Mouse (Mus musculus) megakaryocyte, embryonic 14.5 days (primary cell): Measurements from ENCODE around the gene Rasal1. TPM values are rescaled to one million over a fixed set of nuclear protein-coding genes. Genes with fewer than 3 reads are reported as not detected.
A peak's percentile ranks its signal among the peaks of the same experiment; 100 is the strongest.

Experiments
- H3K27me3 ChIP-seq: replicated peaks from 2 replicates; pipeline ENCODE3; 2012; ENCODE audit warnings: inconsistent platforms
- H3K36me3 ChIP-seq: replicated peaks from 2 replicates; pipeline ENCODE3; 2012; ENCODE audit warnings: low read length, inconsistent platforms, mixed read lengths
- H3K4me1 ChIP-seq: 2 replicates; pipeline ENCODE4 v1.6.1; 2012; ENCODE audit warnings: inconsistent platforms
- H3K4me3 ChIP-seq: replicated peaks from 2 replicates; pipeline ENCODE3; 2012; ENCODE audit warnings: moderate library complexity, mild to moderate bottlenecking, inconsistent platforms
- H3K9me3 ChIP-seq: 2 replicates; pipeline ENCODE4 v1.6.1; 2012; ENCODE audit warnings: inconsistent platforms
- FLI1 ChIP-seq: IDR thresholded peaks from 2 replicates; pipeline ENCODE4 v1.6.1; 2012; ENCODE audit warnings: low read length, inconsistent platforms, mixed read lengths
- GATA1 ChIP-seq: IDR thresholded peaks from 3 replicates; pipeline ENCODE4 v1.6.1; 2012; ENCODE audit warnings: mixed read lengths, low read length, inconsistent platforms, borderline replicate concordance
- polyA plus RNA-seq: library from polyadenylated mRNA; stranded (reverse); fragments of >175 nt; gene quantifications from 2 replicates; pipeline ENCODE4 v1.2.3, GENCODE M21; 2012; ENCODE audit warnings: low replicate concordance; ENCODE audit not compliant: insufficient read depth

The Rasal1 gene
- polyA plus RNA-seq, 1 experiment, result 13.3 TPM

DNA sequence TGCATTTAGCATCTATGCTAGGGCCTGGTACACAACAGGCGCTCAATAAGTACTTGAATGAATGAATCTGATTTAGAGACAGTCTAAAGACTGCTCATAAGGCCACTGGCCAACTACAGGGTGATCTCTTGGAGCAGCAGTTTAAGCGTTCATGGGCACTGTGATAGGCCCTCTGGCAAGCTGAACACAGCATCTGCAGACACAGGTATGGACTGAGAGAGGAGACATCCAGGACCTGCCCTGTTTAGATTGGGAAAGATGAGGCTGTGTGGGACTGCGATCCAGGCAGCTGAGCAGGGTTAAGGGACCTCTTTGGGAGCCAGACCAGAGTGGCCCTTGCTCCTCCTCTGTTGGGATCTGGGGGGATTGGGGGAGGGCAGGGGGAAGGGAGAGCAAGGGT lies 63.2 kb downstream of the Rasal1 start, which contains the start of gene Dtx1:
TSS of gene Dtx1 (minus strand) at position 101 of the 400 bp plus-strand sequence.
- Histone ChIP-seq H3K9me3 (0 out of 2 replicates have a peak, but pooled peaks cover 6% of the 10 kb centered on the region), H3K4me1 (peaks cover 15% of the 10 kb centered on the region), H3K36me3 (no peaks in the 10 kb centered on the region), H3K27me3 (peaks cover 97% of the 10 kb centered on the region), H3K4me3 (no peak within 1 kb of the TSS)
- TF ChIP-seq FLI1, result no peak
- no peak for TF ChIP-seq GATA1

DNA sequence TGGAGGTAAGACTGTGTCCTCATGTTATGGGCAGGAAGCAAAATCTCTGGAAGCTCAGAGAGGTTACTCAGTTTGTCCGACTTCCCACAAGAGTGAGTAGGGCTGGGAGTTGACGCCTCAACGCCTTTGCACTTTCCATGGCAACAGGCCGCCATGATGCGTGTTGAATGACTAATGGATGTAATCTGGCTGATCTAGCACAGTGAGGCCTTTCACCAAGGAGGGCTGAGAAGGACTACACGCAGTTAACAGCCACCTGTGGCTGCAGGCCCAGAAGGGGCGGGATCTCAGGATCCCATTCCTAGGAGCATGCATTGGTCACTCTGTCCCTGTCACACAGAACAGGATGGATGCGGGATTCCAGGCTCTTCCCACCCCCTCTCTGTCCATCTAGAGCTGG lies 64.1 kb downstream of the Rasal1 start:
- Histone ChIP-seq H3K27me3 (peaks cover 95% of the 10 kb centered on the region), H3K4me3 (no peak overlapping the region), H3K36me3 (no peaks in the 10 kb centered on the region), H3K9me3 (0 out of 2 replicates have a peak, but pooled peaks cover 6% of the 10 kb centered on the region), H3K4me1 (peaks cover 15% of the 10 kb centered on the region)
- TF ChIP-seq FLI1 (no peak), GATA1 (no peak)

DNA sequence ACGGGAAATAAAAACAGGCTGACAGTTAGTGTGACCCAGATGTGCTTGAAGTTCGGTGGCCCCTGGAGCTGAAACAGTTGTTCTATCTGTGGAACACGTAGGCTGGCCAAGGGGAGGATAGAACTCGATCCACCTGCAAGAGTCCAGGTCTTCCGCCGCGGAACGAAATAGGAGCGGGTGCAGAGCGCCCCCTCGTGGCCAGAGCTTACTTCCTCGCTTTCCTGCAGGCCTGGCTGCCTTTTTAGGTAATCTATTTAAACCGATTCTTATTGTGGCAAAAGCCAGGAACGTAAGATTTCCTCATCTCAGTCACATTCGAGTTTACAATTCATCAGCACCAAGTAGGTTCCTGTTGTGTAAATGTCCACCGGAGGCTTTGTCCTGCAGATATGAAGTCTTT lies 65.7 kb downstream of the Rasal1 start:
- Histone ChIP-seq H3K4me3 (peak overlapping the region; percentile 9), H3K27me3 (peaks cover 87% of the 10 kb centered on the region), H3K4me1 (peaks cover 15% of the 10 kb centered on the region), H3K36me3 (no peaks in the 10 kb centered on the region), H3K9me3 (peaks cover 13% of the 10 kb centered on the region)
- TF ChIP-seq FLI1, result no peak
- TF ChIP-seq GATA1, result no peak

DNA sequence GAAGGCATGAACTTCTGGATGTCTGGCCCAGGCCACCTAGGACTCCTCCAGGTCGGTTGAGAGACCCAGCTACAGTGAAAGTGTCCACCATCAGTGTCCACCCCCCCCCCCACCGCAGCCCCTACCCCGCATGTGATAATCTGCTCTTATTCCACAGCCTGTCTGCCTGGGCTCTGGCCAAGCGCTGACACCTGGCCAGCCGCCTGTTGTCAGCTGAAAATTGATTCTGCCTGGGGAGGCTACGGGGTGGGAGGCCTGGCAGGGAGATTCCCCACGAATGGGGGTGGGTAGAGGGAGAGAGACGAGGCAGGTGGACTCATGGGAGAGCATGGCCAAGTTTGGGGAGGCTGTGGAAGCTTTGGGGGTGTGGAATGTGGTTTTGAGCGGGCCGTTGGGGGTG lies 68.5 kb downstream of the Rasal1 start:
- H3K9me3 ChIP-seq, result peaks cover 28% of the 10 kb centered on the region
- H3K4me3 ChIP-seq, result no peak overlapping the region
- no peak for TF ChIP-seq GATA1
- no peak for TF ChIP-seq FLI1
- no peaks in the 10 kb centered on the region for H3K36me3 ChIP-seq
- peaks cover 5% of the 10 kb centered on the region; the same call in 1 of the 2 replicates for H3K4me1 ChIP-seq
- peaks cover 79% of the 10 kb centered on the region for H3K27me3 ChIP-seq

DNA sequence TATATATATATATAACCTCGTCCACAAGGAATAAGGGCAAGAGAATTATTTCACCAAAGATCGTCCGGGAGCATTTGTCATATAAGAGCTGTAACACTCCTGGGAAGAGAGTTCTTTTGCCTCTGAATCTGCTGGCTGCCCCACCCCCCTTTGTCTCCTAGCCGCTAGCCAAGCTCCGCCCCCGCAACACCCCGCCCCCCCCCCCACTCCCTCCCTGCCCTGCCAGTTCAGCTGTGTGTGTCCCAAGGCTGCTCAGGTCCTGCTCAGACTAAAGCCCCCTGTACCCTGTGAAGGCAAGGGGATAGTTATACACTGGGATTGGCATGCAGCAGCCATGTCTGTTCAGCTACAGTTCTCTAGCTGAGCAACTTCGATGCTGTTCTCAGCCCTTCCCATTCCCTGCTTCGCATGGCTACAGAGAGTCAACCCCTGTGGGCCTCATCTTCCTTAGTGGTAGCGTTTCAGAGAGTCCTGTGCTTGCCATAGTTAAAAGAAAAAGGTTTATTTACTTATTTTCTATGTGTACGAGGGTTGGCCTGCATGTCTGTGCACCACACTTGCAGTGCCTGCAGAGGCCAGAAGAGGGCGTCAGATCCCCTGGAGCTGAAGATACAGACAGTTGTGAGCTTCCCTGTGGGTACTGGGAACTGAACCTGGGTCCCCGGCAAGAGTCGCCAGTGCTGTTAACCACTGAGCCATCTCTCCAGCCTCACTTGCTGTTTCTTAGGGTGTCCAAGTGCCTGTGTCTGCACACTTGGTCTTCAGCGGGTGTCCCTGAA lies 70.2 kb downstream of the Rasal1 start:
- no peak for TF ChIP-seq GATA1
- no peak for TF ChIP-seq FLI1
- no peak overlapping the region for H3K4me3 ChIP-seq

DNA sequence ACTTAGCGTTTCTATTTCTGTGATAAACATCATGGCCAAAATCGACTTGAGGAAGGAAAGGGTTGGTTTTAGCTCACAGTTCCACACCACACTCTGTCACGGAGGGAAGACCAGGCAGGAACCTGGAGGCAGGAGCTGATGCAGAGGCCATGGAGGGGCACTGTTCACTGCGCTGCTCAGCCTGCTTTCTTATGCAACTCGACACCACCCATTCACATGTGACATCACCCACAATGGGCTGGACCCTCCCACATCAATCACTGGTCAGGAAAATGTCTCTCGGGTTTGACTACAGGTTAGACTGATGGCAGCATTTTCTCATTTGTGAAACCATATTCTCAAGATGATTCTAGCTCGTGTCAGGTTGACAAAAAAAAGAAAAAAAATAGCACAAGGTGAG lies 72.4 kb downstream of the Rasal1 start:
- TF ChIP-seq GATA1 (no peak), FLI1 (no peak)
- H3K36me3 ChIP-seq, result no peaks in the 10 kb centered on the region

More for the DNA sequence above, 70.2 kb downstream of the Rasal1 start:
- Histone ChIP-seq H3K36me3 (no peaks in the 10 kb centered on the region), H3K9me3 (peaks cover 27% of the 10 kb centered on the region), H3K27me3 (peaks cover 76% of the 10 kb centered on the region), H3K4me1 (peaks cover 5% of the 10 kb centered on the region; the same call in 1 of the 2 replicates)

DNA sequence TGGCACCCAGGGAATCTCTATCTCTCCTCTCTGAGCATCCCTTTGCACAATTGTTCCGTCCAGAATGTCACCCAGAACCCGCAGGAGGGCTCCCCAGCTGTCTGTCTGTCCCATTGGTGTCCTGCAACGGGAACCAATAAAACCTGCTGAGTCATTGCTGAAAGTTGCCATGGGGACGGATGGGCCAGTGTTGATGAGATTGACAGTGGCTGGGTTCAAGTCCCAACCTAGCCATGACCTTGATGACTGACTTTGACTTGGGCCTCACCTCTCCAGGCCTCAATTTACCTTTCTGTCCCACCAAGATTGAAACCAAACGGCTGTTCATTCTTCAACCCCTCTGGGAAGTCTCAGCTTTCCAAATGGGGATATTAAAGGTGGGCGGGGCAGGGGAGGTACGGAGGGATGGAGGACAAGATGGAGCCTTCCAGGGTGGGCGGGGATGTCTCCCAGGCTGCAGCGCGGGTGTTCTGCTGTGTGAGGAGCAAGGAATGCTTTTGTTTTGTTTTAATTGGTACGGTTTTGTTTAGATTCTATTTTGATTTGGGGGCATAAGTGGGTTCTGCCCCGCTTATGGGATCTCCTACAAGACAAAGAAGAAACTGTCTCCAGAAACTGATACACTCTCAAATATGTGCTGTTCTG lies 77.3 kb downstream of the Rasal1 start:
- TF ChIP-seq FLI1, result no peak
- no peak for TF ChIP-seq GATA1
- no peaks in the 10 kb centered on the region for H3K4me1 ChIP-seq
- peaks cover 6% of the 10 kb centered on the region for H3K9me3 ChIP-seq
- peaks cover 66% of the 10 kb centered on the region for H3K27me3 ChIP-seq
- H3K4me3 ChIP-seq, result no peak overlapping the region
- H3K36me3 ChIP-seq, result no peaks in the 10 kb centered on the region

More for the DNA sequence above, 72.4 kb downstream of the Rasal1 start:
- H3K9me3 ChIP-seq, result peaks cover 27% of the 10 kb centered on the region
- H3K4me3 ChIP-seq, result no peak overlapping the region
- no peaks in the 10 kb centered on the region for H3K4me1 ChIP-seq
- peaks cover 70% of the 10 kb centered on the region for H3K27me3 ChIP-seq

Other genes starting within 250 kb of the Rasal1 start
- gene Lhx5, start 217.1 kb upstream of the Rasal1 start, polyA plus RNA-seq, result not detected in 2 replicates
- gene Sdsl, start 176.0 kb upstream of the Rasal1 start, polyA plus RNA-seq, result 1.3 and 5.3 TPM in 2 replicates
- gene Sds, start 172.3 kb upstream of the Rasal1 start, polyA plus RNA-seq, result not detected in 2 replicates
- 17.5 and 24.3 TPM in 2 replicates for gene Plbd2, start 145.2 kb upstream of the Rasal1 start, polyA plus RNA-seq
- gene Slc8b1, start 137.6 kb upstream of the Rasal1 start, polyA plus RNA-seq, result 3.0 and 5.3 TPM in 2 replicates
- gene Tpcn1, start 60.1 kb upstream of the Rasal1 start, polyA plus RNA-seq, result 68.6 and 71.5 TPM in 2 replicates
- 0.94 and 5.8 TPM in 2 replicates for gene Iqcd, start 59.8 kb upstream of the Rasal1 start, polyA plus RNA-seq
- gene Rita1, start 36.2 kb upstream of the Rasal1 start, polyA plus RNA-seq, result 30.9 and 35.5 TPM in 2 replicates
- gene Ddx54, start 36.1 kb upstream of the Rasal1 start, polyA plus RNA-seq, result 23.6 and 74.7 TPM in 2 replicates
- not detected in 2 replicates for gene Cfap73, start 14.6 kb upstream of the Rasal1 start, polyA plus RNA-seq
- gene Dtx1, start 63.1 kb downstream of the Rasal1 start, polyA plus RNA-seq, result not detected in 2 replicates
- gene Oas2, start 101.0 kb downstream of the Rasal1 start, polyA plus RNA-seq, result 1.00 TPM in 1 of 2 replicates, not detected in the other
- gene Oas3, start 128.8 kb downstream of the Rasal1 start, polyA plus RNA-seq, result 3.4 and 4.7 TPM in 2 replicates
- gene Oas1e, start 146.7 kb downstream of the Rasal1 start, polyA plus RNA-seq, result not detected in 2 replicates
- gene Oas1c, start 163.7 kb downstream of the Rasal1 start, polyA plus RNA-seq, result not detected in 2 replicates
- gene Oas1f, start 198.6 kb downstream of the Rasal1 start, polyA plus RNA-seq, result not detected in 2 replicates
- gene Oas1h, start 212.6 kb downstream of the Rasal1 start, polyA plus RNA-seq, result not detected in 2 replicates
- 3.5 and 12.6 TPM in 2 replicates for gene Oas1g, start 238.8 kb downstream of the Rasal1 start, polyA plus RNA-seq